Mouse (Mus musculus) telencephalon, adult 2 months (tissue): ENCODE results near the gene Bik.

Source experiments
- DNase-seq: peaks from one replicate; pipeline ENCODE4 v3.0.0-alpha.2; 2011; ENCODE audit warnings: low read depth, low spot score

Gene Bik

DNA sequence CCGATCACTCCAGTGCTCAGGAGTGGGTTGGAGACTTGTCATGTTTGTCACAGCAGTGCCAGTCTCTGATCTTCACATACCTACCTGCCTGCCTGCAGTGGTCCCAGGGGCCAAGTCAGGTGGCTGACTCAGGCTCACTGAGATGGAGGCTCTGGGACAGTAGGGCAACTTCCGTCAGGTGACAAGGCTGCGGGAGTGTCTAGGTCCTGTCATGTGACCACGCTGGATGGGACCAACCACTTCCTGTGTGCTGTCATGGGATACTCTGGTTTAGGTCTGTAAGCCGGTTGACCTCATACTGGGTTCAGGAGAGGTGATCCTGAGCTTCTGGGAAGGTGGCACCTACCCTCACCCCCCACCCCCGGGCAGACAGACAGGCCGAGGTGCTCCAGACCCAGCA lies 19.4 kb downstream of the Bik start:
- no peak for DNase-seq

DNA sequence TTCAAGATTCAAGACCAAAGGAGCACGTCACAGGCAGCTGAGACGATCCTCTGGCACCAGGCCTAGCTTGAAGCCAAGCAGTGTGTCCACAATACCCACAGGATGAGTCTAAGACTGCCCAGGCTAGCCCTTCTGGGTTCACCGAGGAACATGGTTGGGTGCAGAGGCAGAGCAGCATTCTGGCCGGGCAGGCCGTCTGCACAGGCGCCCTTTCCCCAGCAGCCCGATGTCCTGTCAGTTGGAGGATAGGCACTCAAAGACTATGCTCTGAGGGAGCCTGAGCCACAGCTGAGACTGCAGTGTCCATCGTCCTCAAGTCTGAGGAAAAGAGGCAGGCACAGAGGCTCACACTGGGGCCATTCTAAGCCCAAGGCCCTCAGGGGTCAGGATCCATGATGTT lies 20.5 kb downstream of the Bik start:
- DNase-seq: no peak

DNA sequence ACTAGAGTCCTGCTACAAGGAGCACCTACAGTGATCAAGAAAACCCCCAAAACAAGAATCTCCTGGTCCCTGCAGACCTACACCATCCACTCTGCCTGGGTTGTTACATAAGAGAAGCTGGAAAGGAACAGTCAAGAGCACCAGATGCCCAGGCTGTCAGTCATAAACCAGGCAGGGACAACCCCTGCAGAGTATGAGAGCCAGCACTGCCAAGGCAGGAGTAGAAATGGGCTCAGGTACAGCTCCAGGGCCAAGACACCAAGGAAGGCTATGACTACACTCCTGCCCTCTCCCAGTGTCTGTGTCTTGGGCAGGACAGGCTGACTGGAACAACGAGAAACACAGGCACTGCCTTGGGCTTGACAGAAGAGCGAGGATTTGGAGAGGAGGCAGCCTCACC lies 23.5 kb downstream of the Bik start:
- no peak for DNase-seq

DNA sequence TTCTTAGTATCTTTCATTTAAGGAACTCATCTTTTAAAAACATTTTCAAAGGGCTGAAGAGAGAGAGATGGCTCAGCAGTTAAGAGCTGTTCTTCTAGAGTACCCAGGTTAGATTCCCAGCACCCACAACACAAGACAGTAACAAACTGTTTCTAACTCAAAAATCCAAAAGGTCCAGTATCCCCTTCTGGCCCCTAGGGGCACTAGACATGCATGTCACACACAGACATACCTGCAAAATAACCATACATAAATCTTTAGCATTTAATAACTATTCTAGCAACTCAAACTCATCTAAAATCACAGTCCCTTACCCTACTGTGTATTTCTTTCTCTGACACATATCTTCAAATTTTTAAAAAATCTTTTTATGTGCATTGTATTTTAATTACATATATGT lies 27.2 kb downstream of the Bik start:
- no peak for DNase-seq

DNA sequence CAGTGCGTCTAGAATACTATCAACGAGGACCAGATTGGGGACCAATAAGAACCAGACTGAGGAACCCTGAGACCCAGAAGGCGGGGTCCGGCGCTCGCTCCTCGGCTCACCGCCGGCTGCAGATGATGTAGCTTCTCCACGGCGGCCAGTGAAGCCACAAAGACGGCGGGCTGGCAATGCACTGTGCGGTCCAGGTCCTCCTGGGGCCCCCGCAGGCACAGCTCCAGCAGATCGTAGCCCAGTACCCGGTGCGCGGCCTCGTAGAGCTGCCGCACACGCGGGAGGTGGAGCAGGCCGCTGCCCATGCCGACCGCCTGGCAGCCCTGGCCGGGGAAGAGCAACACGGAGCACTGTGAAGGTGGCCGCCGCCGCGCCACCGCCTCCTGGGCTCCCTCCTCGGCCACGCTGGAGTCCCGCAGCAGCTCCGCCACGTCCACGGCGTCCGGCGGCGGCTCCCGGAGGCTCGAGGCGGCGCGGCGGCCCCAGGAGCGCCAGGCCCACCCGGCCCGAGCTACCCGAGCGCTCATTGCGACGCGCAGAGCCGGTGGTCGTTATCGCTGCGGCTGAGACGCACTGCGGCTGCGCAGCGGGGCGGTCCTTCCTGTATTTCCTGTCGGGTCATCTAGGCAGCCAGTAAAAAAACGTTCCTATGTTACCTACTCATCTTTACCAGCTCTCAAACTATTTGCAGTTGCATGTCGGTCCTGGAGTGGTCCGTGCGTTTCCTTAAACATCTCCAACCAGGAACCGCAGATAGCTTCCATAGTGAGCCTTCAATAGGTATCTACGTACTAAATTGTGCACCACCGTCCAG lies 28.7 kb downstream of the Bik start:
- DNase-seq: peak; percentile 73

DNA sequence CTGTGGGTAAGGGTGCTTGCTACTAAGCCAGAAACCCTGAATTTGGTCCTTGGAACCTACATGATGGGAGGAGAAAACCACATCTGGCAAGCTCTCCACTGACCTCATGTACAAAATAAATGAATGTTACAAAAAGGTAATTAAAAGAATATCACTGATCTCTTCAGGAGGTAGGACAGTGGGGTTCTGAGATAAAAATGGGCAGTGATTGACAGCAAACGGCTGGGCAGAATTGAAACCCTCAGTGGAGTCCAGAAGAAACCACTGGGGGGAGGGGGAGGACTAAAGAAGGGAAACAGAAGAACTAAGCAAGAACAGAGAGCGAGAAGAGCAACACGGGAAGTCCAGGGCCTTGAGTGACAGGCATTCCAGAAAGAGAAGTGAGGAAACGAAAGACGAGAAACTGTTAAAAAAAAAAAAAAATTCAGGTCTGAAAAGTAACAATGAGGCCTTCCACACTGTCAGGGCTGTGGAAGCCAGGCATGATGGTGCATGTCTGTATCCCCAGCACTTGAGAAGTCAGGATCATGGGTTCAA lies 34.3 kb downstream of the Bik start:
- DNase-seq: no peak

DNA sequence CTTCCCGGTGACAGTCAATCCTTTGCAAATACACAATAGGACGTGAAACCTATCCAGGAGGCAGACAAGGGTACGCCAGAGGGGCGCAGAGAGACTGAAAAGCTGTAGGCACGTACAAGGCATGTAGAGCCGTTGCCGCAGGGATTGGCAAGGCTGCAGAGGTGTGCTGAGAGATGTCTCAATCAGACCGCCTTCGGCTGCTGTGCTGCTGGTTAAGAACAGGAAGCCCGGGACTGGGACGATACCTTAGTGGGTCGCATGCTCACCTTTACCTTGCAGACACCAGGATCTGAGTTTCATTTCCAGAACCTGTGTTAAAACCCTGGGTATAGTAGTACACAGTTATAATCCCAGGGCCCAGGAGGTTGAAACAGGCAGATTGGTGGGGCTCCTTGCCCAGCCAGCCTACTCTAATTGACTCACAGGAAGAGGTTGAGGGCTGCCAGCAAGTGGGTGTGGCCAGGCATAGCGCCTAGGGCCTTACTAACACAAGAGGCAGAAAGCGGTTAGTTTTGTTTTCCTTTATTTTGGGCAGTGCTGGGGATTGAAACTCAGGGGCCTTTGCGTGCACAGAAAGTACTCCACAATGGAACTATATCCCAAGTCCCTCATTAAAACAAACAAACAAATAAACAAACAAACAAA lies 36.1 kb downstream of the Bik start:
- DNase-seq: peak; percentile 27

DNA sequence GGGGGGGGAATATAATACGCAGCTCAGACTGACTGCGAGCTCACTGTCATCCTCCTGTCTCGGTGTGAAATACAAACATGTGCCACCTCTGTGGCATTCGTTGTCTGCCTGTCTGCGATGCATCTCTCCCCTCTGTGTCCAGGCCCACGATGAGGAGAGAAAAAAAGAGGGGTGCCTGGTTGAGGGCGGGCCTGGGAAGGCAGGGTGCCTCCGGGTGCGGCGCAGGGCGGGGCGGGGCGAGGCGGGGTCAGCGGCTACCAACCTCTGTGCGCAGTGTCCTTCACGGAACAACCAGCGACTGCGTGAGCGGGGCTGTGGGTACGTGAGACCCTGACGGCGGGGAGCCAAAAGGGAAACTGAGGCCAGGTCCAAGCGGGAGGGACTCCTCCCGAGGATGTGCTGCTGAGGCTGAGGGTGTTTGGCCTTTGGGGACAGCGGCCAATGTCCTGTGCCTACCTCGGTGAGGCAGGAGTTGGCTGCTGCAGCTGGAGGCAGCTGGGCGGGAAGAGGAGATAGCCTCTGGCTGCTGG lies 36.7 kb downstream of the Bik start, which contains the start of the genes Tspo and Mcat:
Gene Tspo (plus strand): TSS at position 266 of the 530 bp plus-strand sequence.
Gene Mcat (minus strand): TSS at position 461 of the 530 bp plus-strand sequence.
- DNase-seq: no peak

DNA sequence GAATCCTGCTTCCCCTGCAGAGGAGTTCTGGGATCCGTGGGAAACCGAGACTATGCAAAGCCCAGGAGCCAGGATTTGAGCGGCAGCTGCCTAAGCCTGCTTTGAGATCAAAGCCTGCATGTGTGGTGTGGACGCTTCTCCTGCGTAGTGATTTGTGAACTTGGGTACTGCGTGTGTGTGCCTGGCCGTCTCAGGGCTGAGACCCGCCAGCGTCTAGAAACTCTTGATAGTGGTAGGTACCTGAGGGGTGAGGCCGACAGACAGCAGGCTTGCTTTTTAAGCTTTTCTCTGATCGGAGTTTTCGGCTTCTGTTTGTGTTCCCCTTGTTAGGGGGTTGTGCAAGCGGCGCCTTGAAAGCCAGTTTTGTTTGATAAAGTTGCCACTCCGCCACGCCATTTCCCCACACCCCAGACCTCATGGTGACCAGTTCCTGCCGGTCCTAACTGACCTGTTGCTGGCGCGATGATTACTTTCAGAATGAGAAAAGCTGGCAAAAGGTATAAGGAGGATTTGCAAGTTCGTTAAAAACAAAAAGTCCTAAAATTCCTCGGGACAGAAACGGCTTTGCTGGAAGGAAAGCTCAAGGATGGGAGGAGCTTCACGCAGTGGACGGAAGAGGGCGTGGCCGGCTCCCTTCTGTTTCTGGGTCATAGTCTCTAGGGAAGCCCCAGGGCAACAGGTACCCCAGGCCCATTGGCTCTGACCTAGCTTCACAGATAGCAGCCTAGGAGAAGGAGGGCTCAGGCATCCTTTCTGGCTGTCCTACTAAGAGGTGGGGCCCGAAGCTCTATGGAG lies 37.4 kb downstream of the Bik start:
- no peak for DNase-seq

DNA sequence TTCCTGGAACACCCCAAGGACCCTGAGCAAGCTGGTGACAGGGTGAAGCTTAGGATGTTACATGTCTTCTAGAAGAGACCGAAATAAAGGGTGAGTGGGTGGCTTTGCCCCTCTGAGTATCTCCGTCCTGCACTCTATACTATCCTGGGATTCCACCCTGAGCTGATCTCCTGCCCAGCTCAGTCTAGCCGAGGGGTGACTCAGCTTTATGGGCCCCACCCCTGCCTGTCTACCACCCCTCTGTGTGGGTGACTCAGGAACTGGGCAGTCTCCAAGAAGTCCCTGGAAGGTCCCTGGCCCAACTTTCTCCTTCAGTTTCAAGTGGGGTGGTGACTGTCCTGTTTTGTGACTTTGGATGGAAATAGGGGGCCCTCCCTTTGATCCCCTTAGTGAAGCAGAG lies 38.8 kb downstream of the Bik start:
- no peak for DNase-seq

DNA sequence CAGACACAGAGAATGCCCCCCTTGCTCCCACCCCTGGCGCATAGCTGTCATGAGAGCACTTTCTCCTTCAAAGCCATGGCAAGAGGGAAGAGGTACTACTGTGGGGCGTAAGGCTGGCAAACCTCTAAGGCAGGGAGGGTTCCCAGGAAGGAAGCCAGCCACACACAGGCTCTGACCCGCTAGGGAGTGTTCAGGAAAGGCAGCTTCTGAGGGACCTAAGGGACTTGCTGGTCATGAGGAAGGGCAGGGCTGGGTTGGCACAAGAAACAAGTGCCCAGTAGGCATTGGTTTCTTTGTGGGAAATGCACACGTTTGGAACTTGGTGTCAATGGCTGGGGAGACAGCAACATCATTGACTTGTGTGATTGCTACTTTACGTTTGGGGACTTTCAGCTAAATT lies 39.3 kb downstream of the Bik start:
- no peak for DNase-seq

DNA sequence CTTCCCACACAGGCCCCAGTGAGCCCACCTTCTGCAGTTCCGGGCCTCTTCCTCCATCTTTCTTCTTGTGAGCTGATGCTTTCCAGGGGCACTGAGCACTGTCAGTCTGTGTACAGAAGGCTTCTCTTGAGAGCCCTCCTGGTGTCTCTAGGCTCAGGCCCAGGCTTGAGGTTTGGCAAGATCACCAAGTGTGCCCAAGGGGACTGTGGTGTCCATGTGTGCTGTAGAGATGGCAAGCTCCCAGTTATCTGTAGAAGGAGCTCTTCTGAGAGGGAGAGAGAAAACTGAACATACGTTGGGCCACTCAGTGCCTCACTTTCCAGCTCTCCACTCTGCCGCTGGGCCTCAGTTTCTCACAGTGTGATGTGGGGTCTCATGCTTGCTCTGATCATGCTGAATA lies 41.1 kb downstream of the Bik start:
- DNase-seq: no peak

DNA sequence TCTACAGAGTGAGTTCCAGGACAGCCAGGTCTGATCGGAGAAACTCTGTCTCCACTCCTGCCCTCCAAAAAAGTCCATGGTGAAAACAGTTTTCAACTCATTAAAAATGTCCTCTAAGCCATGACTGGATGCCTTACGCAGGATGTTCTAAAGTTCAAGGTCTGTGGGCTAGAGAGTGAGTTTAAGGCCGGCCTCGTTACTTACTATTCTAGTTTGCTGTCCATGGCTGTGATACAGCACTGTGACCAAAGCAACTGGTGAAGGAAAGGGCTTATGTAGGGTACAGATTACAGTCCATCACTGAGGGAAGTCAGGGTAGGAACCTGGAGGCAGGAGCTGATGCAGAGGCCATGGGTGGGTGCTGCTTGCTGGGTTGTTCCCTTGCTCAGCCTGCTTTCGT lies 41.9 kb downstream of the Bik start:
- no peak for DNase-seq

DNA sequence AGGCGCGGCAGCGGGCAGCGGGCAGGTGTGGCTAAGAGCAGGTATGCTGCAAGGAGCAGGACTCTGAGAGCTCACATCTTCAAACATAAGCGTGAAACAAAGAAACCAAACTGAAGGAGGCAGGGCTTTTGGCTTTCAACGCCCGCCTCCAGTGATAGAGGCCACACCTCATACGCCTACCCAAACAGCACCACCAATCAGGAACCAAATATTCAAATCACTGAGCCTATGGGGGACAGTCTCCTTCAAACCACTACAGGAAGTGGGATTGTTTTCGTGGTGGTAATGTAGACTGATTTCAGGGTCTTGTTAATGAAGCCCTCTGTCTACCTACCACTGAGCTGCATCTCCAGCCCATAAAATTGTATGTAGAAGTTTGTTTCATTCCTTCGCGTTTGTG lies 43.0 kb downstream of the Bik start:
- DNase-seq: no peak

DNA sequence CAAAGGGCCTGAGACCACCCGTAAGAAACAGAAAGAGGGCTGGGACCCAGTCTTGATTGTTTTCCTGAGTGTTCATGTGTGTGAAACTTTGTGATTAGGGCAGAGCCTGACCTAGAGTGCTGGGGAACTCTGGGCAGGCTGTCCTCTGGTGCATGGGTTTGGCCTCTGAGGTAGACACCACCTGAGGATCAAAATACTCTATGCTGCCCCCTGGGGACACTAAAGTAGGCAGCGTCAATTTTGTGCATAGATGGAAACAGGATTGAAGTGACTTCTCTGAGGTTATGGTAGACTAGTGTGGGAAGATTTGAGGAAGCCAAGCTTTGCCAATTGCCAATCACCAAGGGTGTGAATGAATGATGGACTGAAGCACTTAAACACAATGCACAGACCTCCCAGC lies 44.0 kb downstream of the Bik start:
- DNase-seq: no peak

DNA sequence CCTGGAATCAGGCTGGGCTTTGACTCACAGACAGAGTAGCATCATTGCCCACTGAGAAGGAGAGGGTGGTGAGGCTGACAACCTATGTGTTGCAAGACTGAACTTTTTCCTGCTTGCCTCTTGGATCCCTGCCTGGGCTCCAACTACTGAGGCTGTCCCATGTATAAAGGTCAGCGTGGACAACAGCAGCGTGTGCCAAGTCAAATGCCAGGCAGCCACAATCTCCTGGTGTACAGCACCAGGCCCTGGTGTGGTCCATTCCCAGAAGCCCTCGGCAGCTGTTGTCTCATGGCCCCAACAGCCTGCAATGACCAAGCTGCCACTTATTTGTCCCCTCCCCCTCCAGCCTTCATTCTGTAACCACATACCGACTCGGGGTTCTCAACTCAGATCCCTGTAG lies 45.0 kb downstream of the Bik start:
- DNase-seq: no peak

DNA sequence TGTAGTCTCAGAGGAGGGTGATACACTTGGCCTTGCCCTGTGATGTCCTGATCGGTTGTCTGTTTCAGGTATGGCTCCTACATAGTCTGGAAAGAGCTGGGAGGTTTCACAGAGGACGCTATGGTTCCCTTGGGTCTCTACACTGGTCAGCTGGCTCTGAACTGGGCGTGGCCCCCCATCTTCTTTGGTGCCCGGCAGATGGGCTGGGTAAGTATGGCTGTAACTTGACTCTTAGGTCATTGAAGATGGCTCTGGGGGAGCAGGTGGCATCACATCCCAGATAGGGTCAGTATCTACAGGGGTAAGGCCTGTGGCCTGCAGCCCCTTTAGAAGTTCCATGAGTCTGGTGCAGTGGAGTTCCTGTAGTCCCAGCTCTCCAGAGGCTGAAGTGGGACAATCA lies 45.5 kb downstream of the Bik start:
- no peak for DNase-seq

DNA sequence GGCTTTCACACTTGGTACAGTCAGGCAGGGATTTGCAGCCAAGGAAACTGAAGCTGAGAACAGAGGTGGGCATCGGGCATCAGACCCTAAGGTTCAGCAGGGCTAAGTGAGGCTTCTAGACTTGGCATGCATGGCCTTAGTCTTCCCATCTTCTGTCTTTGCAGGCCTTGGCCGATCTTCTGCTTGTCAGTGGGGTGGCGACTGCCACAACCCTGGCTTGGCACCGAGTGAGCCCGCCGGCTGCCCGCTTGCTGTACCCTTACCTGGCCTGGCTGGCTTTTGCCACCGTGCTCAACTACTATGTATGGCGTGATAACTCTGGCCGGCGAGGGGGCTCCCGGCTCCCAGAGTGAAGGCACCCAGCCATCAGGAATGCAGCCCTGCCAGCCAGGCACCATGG lies 46.9 kb downstream of the Bik start:
- no peak for DNase-seq

DNA sequence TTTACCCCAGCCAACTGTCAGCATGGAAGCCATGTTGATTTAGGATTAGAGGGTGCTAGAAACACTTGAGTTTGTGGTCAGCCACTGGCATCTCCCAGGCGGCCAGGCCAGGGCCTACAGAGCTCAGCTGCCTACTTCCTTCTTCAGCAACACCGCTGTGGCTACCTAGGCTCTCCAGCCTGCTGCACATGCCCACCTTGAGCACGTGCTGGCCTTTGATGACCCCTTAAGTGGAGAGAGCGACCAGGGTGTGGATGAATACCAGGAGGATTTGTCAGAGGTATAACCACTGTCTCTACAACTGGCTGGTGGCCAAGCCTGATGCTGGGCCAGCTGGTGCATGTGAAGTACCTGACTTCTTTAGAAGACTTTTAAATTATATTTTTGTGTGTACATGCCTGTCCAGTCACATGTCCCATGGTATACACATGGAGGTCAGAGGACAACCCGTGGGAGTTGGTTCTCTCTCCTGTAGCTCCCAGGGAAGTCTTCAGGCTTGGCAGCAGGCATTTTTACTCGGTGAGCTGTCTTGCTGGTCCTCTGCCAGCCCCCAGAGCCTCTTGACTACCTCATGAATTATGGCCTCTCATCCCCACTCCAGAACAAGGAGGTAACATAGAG lies 48.2 kb downstream of the Bik start:
- DNase-seq: no peak

DNA sequence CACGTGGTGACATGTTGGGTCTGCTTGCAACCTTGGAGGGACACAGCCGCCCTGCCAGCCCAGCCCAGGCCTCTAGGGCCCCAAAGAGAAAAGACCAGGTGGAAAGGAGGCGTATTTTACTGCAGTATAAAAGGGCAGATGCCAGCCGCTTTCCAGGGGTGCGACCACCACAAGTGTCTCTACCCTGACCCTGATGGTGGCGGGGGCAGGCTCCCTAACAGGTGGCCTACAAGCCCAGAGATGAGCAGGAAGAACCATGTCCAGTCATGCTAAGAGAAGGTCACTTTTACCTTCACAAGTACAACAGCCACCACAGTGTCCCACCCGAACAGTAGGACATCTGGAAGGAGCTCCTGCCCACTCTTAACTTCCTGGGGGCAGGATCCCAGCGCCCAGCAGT lies 48.9 kb downstream of the Bik start:
- DNase-seq: no peak

DNA sequence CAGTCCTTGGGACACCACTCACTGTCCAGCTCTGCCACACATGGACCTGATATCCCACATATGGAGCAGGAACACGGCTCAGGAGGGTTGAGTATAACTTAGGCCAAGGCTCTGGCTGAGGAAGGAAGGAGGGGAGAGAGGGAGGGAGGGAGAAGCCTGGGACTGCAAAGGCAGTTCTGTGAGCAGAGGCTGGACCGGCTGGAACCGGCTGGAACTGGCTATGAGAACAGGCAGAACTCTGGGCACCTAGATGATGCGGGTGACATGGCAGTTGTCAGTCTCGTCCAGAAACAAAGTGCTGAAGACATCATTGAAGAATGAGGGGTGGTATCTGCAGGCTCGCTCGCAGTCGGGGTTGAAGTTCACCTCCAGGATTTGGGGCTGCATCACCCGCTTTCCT lies 50.0 kb downstream of the Bik start:
- DNase-seq: no peak

DNA sequence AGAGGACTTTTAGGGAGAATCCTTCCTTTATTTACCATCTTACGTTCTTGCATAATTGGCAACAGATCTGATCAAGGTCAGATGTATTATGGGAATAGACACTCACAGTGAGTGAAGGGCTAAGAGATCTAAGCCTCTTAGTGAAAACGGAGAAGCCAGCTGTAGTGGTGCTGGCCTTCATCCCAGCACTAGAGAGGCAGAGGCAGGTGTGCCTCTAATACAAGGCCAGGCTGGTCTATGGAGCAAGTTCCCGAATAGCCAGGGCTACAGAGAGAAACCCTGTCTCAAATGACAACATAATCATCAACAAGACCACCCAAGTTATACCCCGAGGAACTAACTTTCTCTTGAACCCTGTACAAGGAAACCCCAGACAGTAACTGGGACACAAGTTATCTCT lies 56.3 kb downstream of the Bik start:
- no peak for DNase-seq
